Mouse (Mus musculus): ENCODE data around the gene Ttc3. TPM values are rescaled to one million over a fixed set of nuclear protein-coding genes. Genes with fewer than 3 reads are reported as not detected.
A peak's percentile ranks its signal among the peaks of the same experiment; 100 is the strongest.

The Ttc3 gene
- polyA plus RNA-seq (2014; fragmentation: Nextera tagmentation; extraction: Ambion mirVana): 526 and 624 TPM in 2 replicates

DNA sequence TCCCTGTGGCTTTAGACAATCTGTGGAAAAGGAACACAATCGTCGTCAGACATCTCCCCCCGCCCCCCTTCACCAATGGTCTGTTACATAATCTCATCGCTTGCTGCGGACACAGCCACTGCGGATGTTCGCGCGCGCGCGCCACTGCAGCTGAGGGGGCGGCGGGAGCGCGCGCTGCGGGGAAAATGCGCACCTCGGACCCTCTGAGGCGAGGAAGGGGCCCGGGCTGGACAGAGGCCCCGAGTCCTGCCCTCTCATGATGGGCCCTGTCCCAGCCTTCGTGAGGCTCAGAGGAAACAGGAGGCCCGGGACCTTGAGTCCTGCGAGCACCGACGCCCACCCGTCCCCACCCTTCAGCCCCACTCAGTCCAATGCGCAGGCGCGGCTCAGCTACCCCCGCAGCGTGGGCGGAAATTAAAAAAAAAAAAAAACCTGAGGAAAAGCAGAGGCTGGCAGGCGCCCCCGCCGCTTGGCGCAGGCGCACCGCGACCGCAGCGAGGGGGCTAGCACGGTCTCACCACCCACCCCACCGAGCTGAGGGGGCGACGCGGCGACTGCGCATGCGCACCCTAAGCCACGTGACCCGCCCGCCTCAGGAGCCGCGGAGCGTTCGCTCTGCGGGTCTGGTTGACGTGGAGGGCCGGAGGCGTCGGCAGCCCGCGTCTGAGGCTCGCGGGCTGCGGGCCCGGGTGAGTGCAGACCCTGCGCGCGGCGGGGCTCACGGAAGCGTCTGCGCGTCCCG lies at the start of gene Ttc3:
Gene Ttc3 (plus strand): TSS at position 446 of the 742 bp plus-strand sequence.
- Histone ChIP-seq H3K9me3 (ENCODE audit: control insufficient read depth, low read length) (no peaks in the 10 kb centered on the region), H3K36me3 (ENCODE audit: control insufficient read depth, insufficient read depth, low read length) (no peaks in the 10 kb centered on the region), H3K4me2 (replicated peaks; ENCODE audit: low read depth, low read length) (peak within 1 kb of the TSS; percentile 50), H3K4me3 (ENCODE audit: low read depth, low read length) (peak within 1 kb of the TSS; percentile 94), H3K27ac (ENCODE audit: low read depth, low read length) (peak within 1 kb of the TSS; percentile 98), H3K27me3 (ENCODE audit: control insufficient read depth, insufficient read depth, low read length) (no peaks in the 10 kb centered on the region), H3K4me1 (replicated peaks; ENCODE audit: control insufficient read depth, insufficient read depth, low read length) (no peaks in the 10 kb centered on the region), H3K9ac (ENCODE audit: low read depth, low read length) (peak within 1 kb of the TSS; percentile 95)
- WGBS: under 1% methylated on average over 71 of the region's 79 CpGs
- DNase-seq (ENCODE audit: low spot score) (peak; percentile 99), ATAC-seq (ENCODE audit: low FRiP score) (peak; percentile 88)

GRCm38 (mm10) chr16:94323681-94324080 lies 46.7 kb upstream of the Ttc3 start:
- H3K27ac ChIP-seq (ENCODE audit: low read depth, low read length): no peak overlapping the region
- H3K9ac ChIP-seq (ENCODE audit: low read depth, low read length): no peak overlapping the region
- ATAC-seq (ENCODE audit: low FRiP score) (no peak), DNase-seq (ENCODE audit: low spot score) (no peak)
- no peaks in the 10 kb centered on the region for H3K9me3 ChIP-seq (ENCODE audit: control insufficient read depth, low read length)
- H3K4me3 ChIP-seq (ENCODE audit: low read depth, low read length): no peak overlapping the region
- H3K4me2 ChIP-seq (replicated peaks; ENCODE audit: low read depth, low read length): no peak overlapping the region
- peaks cover 15% of the 10 kb centered on the region for H3K27me3 ChIP-seq (ENCODE audit: control insufficient read depth, insufficient read depth, low read length)
- WGBS: 70% methylated on average over 5 of the region's 5 CpGs
- no peaks in the 10 kb centered on the region for H3K36me3 ChIP-seq (ENCODE audit: control insufficient read depth, insufficient read depth, low read length)
- no peaks in the 10 kb centered on the region; the same call in 1 of the 2 replicates for H3K4me1 ChIP-seq (replicated peaks; ENCODE audit: control insufficient read depth, insufficient read depth, low read length)

- H3K4me3 ChIP-seq (ENCODE audit: low read depth, low read length): no peak overlapping the region
Measured at GRCm38 (mm10) chr16:94326008-94326407, 44.4 kb upstream of the Ttc3 start.

DNA sequence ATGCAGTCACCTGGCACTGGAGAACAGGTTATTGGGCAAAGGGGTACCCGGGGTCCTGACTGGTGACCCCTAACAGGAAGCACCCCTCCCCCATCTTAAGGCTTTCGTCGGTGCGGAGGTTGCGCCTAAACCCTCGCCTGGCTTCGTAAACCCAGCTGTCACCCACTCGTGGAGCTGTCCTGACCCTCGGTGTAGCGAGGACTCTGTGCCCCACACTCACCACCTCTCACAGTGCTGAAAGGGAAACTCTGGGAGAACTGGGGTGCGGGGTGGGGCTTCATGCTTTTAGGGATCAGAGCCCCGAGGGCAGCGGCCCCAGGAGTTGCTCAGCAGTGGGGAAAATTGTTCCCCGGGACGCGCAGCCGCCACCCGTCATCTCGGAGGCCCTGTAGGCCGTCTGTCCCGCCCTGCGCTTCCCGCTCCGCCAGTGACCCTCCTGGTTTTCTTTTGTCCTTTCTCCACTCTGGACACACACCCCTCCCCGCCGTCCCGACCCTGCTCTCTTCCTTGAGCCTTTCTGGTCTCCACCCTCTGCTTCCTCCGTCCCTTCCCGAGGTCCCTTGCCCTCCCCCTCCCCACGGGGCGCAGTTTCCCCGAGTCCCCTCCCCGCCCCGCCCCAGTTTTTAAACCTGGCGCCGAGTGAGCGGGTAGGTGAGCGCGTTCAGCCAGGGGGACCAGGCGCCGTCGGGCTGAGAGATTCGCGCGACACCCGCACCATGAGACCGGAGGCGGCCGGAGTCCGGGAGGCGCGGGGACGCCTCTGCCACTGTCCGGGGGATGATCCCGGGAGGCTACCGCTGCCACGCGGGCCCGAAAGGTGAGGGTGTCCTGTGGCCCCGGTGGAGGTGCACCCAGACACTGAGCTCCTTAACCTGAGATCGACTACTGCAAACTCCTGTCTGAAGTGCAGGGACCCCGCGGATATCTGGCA lies 42.4 kb upstream of the Ttc3 start, which contains the start of gene Ripply3:
Gene Ripply3 (plus strand): TSS at position 640 of the 931 bp plus-strand sequence.
- Histone ChIP-seq H3K27me3 (ENCODE audit: control insufficient read depth, insufficient read depth, low read length) (peaks cover 21% of the 10 kb centered on the region), H3K36me3 (ENCODE audit: control insufficient read depth, insufficient read depth, low read length) (no peaks in the 10 kb centered on the region), H3K9ac (ENCODE audit: low read depth, low read length) (peak within 1 kb of the TSS; percentile 50), H3K4me2 (replicated peaks; ENCODE audit: low read depth, low read length) (peak within 1 kb of the TSS; percentile 71), H3K27ac (ENCODE audit: low read depth, low read length) (no peak within 1 kb of the TSS), H3K9me3 (ENCODE audit: control insufficient read depth, low read length) (no peaks in the 10 kb centered on the region), H3K4me3 (ENCODE audit: low read depth, low read length) (peak within 1 kb of the TSS; percentile 43), H3K4me1 (replicated peaks; ENCODE audit: control insufficient read depth, insufficient read depth, low read length) (peaks cover 6% of the 10 kb centered on the region; the same call in 1 of the 2 replicates)
- DNase-seq (ENCODE audit: low spot score) (peak; percentile 61), ATAC-seq (ENCODE audit: low FRiP score) (peak; percentile 65)
- 1% methylated on average over 59 of the region's 63 CpGs for WGBS

More at GRCm38 (mm10) chr16:94326008-94326407, 44.4 kb upstream of the Ttc3 start:
- ATAC-seq (ENCODE audit: low FRiP score) (no peak), DNase-seq (ENCODE audit: low spot score) (no peak)
- Histone ChIP-seq H3K27ac (ENCODE audit: low read depth, low read length) (no peak overlapping the region), H3K9me3 (ENCODE audit: control insufficient read depth, low read length) (no peaks in the 10 kb centered on the region), H3K4me2 (replicated peaks; ENCODE audit: low read depth, low read length) (no peak overlapping the region), H3K9ac (ENCODE audit: low read depth, low read length) (no peak overlapping the region), H3K36me3 (ENCODE audit: control insufficient read depth, insufficient read depth, low read length) (no peaks in the 10 kb centered on the region), H3K27me3 (ENCODE audit: control insufficient read depth, insufficient read depth, low read length) (peaks cover 21% of the 10 kb centered on the region), H3K4me1 (replicated peaks; ENCODE audit: control insufficient read depth, insufficient read depth, low read length) (peaks cover 6% of the 10 kb centered on the region; the same call in 1 of the 2 replicates)
- WGBS: 97% methylated on average over 3 of the region's 3 CpGs

- 9% methylated on average over 25 of the region's 25 CpGs for WGBS
- H3K9ac ChIP-seq (ENCODE audit: low read depth, low read length): no peak overlapping the region
- H3K4me2 ChIP-seq (replicated peaks; ENCODE audit: low read depth, low read length): peak overlapping the region; percentile 71
- DNase-seq (ENCODE audit: low spot score) (peak; percentile 58), ATAC-seq (ENCODE audit: low FRiP score) (peak; percentile 60)
- H3K4me1 ChIP-seq (replicated peaks; ENCODE audit: control insufficient read depth, insufficient read depth, low read length): peaks cover 6% of the 10 kb centered on the region; the same call in 1 of the 2 replicates
- no peak overlapping the region; the same call in 1 of the 2 replicates for H3K4me3 ChIP-seq (ENCODE audit: low read depth, low read length)
- no peaks in the 10 kb centered on the region for H3K36me3 ChIP-seq (ENCODE audit: control insufficient read depth, insufficient read depth, low read length)
- H3K27ac ChIP-seq (ENCODE audit: low read depth, low read length): no peak overlapping the region
- no peaks in the 10 kb centered on the region for H3K9me3 ChIP-seq (ENCODE audit: control insufficient read depth, low read length)
- peaks cover 21% of the 10 kb centered on the region for H3K27me3 ChIP-seq (ENCODE audit: control insufficient read depth, insufficient read depth, low read length)
Measured at GRCm38 (mm10) chr16:94328881-94329867, 41.2 kb upstream of the Ttc3 start.

DNA sequence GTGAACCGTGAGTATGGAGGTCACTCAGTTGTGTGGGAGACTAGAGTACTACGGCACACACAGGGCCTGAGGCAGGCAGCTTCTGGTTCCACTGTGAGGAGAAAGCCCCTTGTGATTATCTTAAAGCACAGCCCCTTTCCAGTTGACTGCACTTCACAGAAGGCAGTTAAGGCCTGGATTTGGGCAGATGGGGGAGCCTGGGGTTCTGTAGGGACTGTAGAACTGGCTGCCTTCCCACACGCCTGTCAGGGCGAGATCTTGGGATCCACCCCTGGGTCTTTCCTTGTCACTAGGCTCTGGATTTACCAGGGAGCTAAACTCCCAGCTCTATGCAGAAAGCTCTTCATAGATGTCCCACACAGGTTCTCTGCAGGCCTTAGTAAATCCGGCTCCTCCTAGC lies 40.0 kb upstream of the Ttc3 start:
- no peaks in the 10 kb centered on the region for H3K36me3 ChIP-seq (ENCODE audit: control insufficient read depth, insufficient read depth, low read length)
- no peak overlapping the region for H3K4me3 ChIP-seq (ENCODE audit: low read depth, low read length)
- no peak overlapping the region for H3K4me2 ChIP-seq (replicated peaks; ENCODE audit: low read depth, low read length)
- DNase-seq (ENCODE audit: low spot score) (peak; percentile 36), ATAC-seq (ENCODE audit: low FRiP score) (0 out of 2 replicates have a peak, but pooled peaks have one; percentile 47)
- no peak overlapping the region for H3K9ac ChIP-seq (ENCODE audit: low read depth, low read length)
- H3K27me3 ChIP-seq (ENCODE audit: control insufficient read depth, insufficient read depth, low read length): peaks cover 21% of the 10 kb centered on the region
- H3K9me3 ChIP-seq (ENCODE audit: control insufficient read depth, low read length): no peaks in the 10 kb centered on the region
- H3K4me1 ChIP-seq (replicated peaks; ENCODE audit: control insufficient read depth, insufficient read depth, low read length): peaks cover 6% of the 10 kb centered on the region; the same call in 1 of the 2 replicates
- H3K27ac ChIP-seq (ENCODE audit: low read depth, low read length): no peak overlapping the region
- 66% methylated on average over 5 of the region's 5 CpGs for WGBS

- Histone ChIP-seq H3K4me3 (ENCODE audit: low read depth, low read length) (no peak overlapping the region), H3K27ac (ENCODE audit: low read depth, low read length) (no peak overlapping the region), H3K4me2 (replicated peaks; ENCODE audit: low read depth, low read length) (no peak overlapping the region), H3K27me3 (ENCODE audit: control insufficient read depth, insufficient read depth, low read length) (peaks cover 21% of the 10 kb centered on the region), H3K36me3 (ENCODE audit: control insufficient read depth, insufficient read depth, low read length) (no peaks in the 10 kb centered on the region), H3K9ac (ENCODE audit: low read depth, low read length) (no peak overlapping the region), H3K4me1 (replicated peaks; ENCODE audit: control insufficient read depth, insufficient read depth, low read length) (peaks cover 7% of the 10 kb centered on the region; the same call in 1 of the 2 replicates), H3K9me3 (ENCODE audit: control insufficient read depth, low read length) (no peaks in the 10 kb centered on the region)
- no peak for ATAC-seq (ENCODE audit: low FRiP score)
- 79% methylated on average over 9 of the region's 9 CpGs for WGBS
- no peak for DNase-seq (ENCODE audit: low spot score)
Measured at GRCm38 (mm10) chr16:94331233-94331885, 39.1 kb upstream of the Ttc3 start.

Data from hindbrain, embryonic 11.5 days (tissue).